In genomic region chr4:155129132-155129917, GRCm38 (mm10) we compare ENCODE assay signal across 8 mouse cellular contexts. TPM values are rescaled to one million over a fixed set of nuclear protein-coding genes. Genes with fewer than 3 reads are reported as not detected.
DNase-seq lines count a peak whose midpoint lies in the region; ATAC-seq and TF ChIP-seq lines count a peak whose summit lies in the region.

No protein-coding gene starts in this region.

- H3K9ac ChIP-seq in heart, embryonic 13.5 days: peak overlapping the region; percentile 64

- DNase-seq in cerebellum, adult 2 months: no peak
- DNase-seq in cerebellum, postnatal 10 days: no peak
- peak; percentile 51 for DNase-seq in 3T3-L1 (ENCODE audit: low read depth, low spot score)
- peak; percentile 46 for DNase-seq in adrenal gland, postnatal 25 days
- peak; percentile 61 to 68 for DNase-seq in left cerebral cortex, postnatal 36 days (ENCODE audit: low spot score in 2 of 2)
- DNase-seq in gastrocnemius, postnatal 4 days (ENCODE audit: low spot score in 2 of 2): no peak

- no peak overlapping the region for H3K4me2 ChIP-seq in heart, embryonic 13.5 days

- H3K36me3 ChIP-seq in heart, embryonic 13.5 days: no peaks in the 10 kb centered on the region

- no peak overlapping the region for H3K4me3 ChIP-seq in cerebellum, adult 2 months (replicated peaks; ENCODE audit: insufficient read depth, low read depth, low read length)
- H3K4me3 ChIP-seq in heart, embryonic 13.5 days: no peak overlapping the region

- H3K9me3 ChIP-seq in heart, embryonic 13.5 days: no peaks in the 10 kb centered on the region

- peaks cover 22% of the 10 kb centered on the region for H3K4me1 ChIP-seq in cerebellum, adult 2 months (ENCODE audit: control insufficient read depth, insufficient read depth, low read length)
- peaks cover 92% of the 10 kb centered on the region for H3K4me1 ChIP-seq in heart, embryonic 13.5 days

- WGBS in cerebellum, adult 2 months: 68% methylated on average over 10 of the region's 10 CpGs
- WGBS in heart, embryonic 13.5 days: 82% methylated on average over 10 of the region's 10 CpGs

- TF ChIP-seq CTCF in cerebellum, adult 2 months (IDR thresholded peaks at IDR 0.05; ENCODE audit: borderline replicate concordance, insufficient read depth, low read depth, low read length): peak; percentile 43

- TF ChIP-seq POLR2A in cerebellum, adult 2 months (IDR thresholded peaks at IDR 0.05; ENCODE audit: borderline replicate concordance, insufficient read depth, low read length): no peak

- H3K27ac ChIP-seq in cerebellum, adult 2 months (ENCODE audit: insufficient read depth, low read length): peak overlapping the region; percentile 82
- peak overlapping the region; percentile 97 for H3K27ac ChIP-seq in heart, embryonic 13.5 days (replicated peaks)

- no peak for ATAC-seq in heart, embryonic 13.5 days (ENCODE audit: extremely low read depth, insufficient number of reproducible peaks, low FRiP score, low TSS enrichment)
- ATAC-seq in neutrophil, adult 5-6 weeks (ENCODE audit: extremely low read depth, insufficient number of reproducible peaks, low FRiP score, poor library complexity, severe bottlenecking): peak; percentile 40; the same call in 1 of the 2 replicates

- intact Hi-C loops in left cerebral cortex, postnatal 36 days (cut with DNase I): loop anchor here (10.0 kb wide), 1 partner anchor 175 kb away; no protein-coding TSS in a partner anchor

- H3K27me3 ChIP-seq in cerebellum, adult 2 months (ENCODE audit: control insufficient read depth, insufficient read depth, low read length): no peaks in the 10 kb centered on the region
- H3K27me3 ChIP-seq in heart, embryonic 13.5 days (replicated peaks): no peaks in the 10 kb centered on the region

RNA-seq across cellular contexts. Expression of gene Morn1, which starts 42.9 kb away (rescaled TPM):
- polyA plus RNA-seq in cerebellum, adult 2 months (2012; rRNA removed): 15.6 and 18.7 TPM in 2 replicates
- 9.9 and 10.7 TPM in 2 replicates for total RNA-seq in adrenal gland, postnatal 25 days (2021)
- 2.1 and 2.3 TPM in 2 replicates for polyA plus RNA-seq in heart, embryonic 13.5 days (2015; fragmentation: Nextera tagmentation; extraction: Ambion mirVana)
- total RNA-seq in left cerebral cortex, postnatal 36 days (2021): 10 to 100 TPM in 1 of 2 experiments, 1 to 10 TPM in 1; 8.4 to 11.6 TPM
- total RNA-seq in neutrophil, adult 5-6 weeks (2017): 0.74 and 3.4 TPM in 2 replicates
- 1 to 10 TPM; 3.9 to 4.4 TPM for total RNA-seq in gastrocnemius, postnatal 4 days (2021)

RNA-seq across cellular contexts. Expression of gene Rer1, which starts 43.1 kb away (rescaled TPM):
- polyA plus RNA-seq in cerebellum, adult 2 months (2012; rRNA removed): 102 and 104 TPM in 2 replicates
- 107 and 115 TPM in 2 replicates for total RNA-seq in adrenal gland, postnatal 25 days (2021)
- polyA plus RNA-seq in heart, embryonic 13.5 days (2015; fragmentation: Nextera tagmentation; extraction: Ambion mirVana): 114 and 126 TPM in 2 replicates
- 10 to 100 TPM; 65.6 to 67.3 TPM for total RNA-seq in left cerebral cortex, postnatal 36 days (2021)
- 82.5 and 91.0 TPM in 2 replicates for total RNA-seq in neutrophil, adult 5-6 weeks (2017)
- total RNA-seq in gastrocnemius, postnatal 4 days (2021): 10 to 100 TPM; 61.1 to 63.1 TPM

Comparison
In these comparisons a context has a peak if more than half of its experiments do, and no peak if none do; other contexts are left out.
1. DNase-seq: peak in 3T3-L1 (single experiment), adrenal gland, postnatal 25 days (single experiment) and left cerebral cortex, postnatal 36 days (2 of 2); none in cerebellum, adult 2 months (0 of 2), cerebellum, postnatal 10 days (0 of 2) and gastrocnemius, postnatal 4 days (0 of 2).